Mouse (Mus musculus) ES-E14 (cell line): ENCODE results near the gene Tmprss5.

Experiments
- HCFC1 ChIP-seq: IDR thresholded peaks from 2 replicates; pipeline ENCODE4 v1.6.1; 2012; ENCODE audit warnings: low read length, inconsistent platforms, borderline replicate concordance; ENCODE audit not compliant: insufficient read depth
- MAFK ChIP-seq: IDR thresholded peaks from 2 replicates; pipeline ENCODE4 v1.6.1; 2014; ENCODE audit warnings: mild to moderate bottlenecking, low read depth, low read length, inconsistent platforms; ENCODE audit not compliant: insufficient read depth
- ZNF384 ChIP-seq: IDR thresholded peaks from 2 replicates; pipeline ENCODE4 v1.6.1; 2012; ENCODE audit warnings: low read depth, low read length, inconsistent platforms

GRCm38 (mm10) chr9:49145776-49146175 is 64.7 kb downstream of the Tmprss5 start:
- no peak for TF ChIP-seq ZNF384
- no peak for TF ChIP-seq MAFK
- TF ChIP-seq HCFC1, result no peak
